In the genomic region with DNA sequence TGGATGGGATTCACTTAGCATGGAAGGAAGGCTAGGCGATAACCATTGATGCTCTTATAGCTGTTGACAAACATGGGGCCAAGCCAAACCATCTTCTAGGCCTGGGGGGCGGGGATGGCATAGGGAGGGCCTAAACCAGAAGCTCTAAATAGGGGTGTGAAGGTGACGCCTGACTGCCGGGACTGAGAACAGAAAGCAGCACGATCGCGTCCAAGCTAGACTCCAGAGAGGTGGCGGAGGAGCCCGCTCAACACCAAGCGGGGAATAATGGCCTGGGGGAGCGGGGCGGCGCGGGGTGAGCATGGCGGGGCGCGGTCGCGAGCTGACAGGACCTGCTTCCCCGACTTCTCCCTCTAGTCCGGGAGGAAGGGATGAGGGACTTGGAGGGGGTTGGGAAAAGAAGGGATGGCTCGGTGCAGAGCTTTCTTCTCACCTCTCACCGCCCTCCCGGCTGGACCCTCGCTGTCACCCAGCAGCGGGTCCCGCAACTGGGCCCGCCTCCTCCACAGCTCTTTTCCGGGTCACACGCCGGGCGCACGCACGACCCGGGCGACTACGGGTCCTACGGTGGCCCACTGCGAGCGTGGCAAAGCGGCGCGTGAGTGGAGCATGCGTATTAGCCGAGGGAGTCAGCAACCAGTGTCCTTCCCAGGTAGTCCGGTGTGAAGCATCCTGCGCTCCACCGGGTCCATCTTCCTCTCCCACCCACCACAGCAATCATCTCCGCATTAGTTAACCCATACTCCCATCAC, we compare ENCODE assay signal across 8 mouse cellular contexts. TPM values are rescaled to one million over a fixed set of nuclear protein-coding genes. Genes with fewer than 3 reads are reported as not detected.
DNase-seq lines count a peak whose midpoint lies in the region; ATAC-seq and TF ChIP-seq lines count a peak whose summit lies in the region.

Cul9 (minus strand) TSS at position 576 of the 752 bp plus-strand sequence.

- peaks cover 40% of the 10 kb centered on the region for H3K36me3 ChIP-seq in embryonic facial prominence, embryonic 15.5 days
- peaks cover 49% of the 10 kb centered on the region for H3K36me3 ChIP-seq in heart, embryonic 10.5 days
- H3K36me3 ChIP-seq in limb, embryonic 12.5 days, result peaks cover 49% of the 10 kb centered on the region
- H3K36me3 ChIP-seq in midbrain, embryonic 14.5 days (ENCODE audit: control insufficient read depth, insufficient read depth, low read length), result peaks cover 48% of the 10 kb centered on the region
- H3K36me3 ChIP-seq in spleen, adult 2 months (ENCODE audit: control insufficient read depth, insufficient read depth, low read length), result peaks cover 18% of the 10 kb centered on the region

- no peak for TF ChIP-seq CTCF in spleen, adult 2 months (IDR thresholded peaks at IDR 0.05; ENCODE audit: extremely low read depth, insufficient read depth, insufficient read length, insufficient replicate concordance)

- H3K27ac ChIP-seq in embryonic facial prominence, embryonic 15.5 days (replicated peaks), result no peak within 1 kb of the TSS
- H3K27ac ChIP-seq in heart, embryonic 10.5 days, result peak within 1 kb of the TSS; percentile 84
- no peak within 1 kb of the TSS for H3K27ac ChIP-seq in limb, embryonic 12.5 days
- H3K27ac ChIP-seq in midbrain, embryonic 14.5 days (replicated peaks; ENCODE audit: low read depth, low read length), result 0 out of 2 replicates have a peak within 1 kb of the TSS, but pooled peaks have one; percentile 32
- no peak within 1 kb of the TSS for H3K27ac ChIP-seq in spleen, adult 2 months (ENCODE audit: insufficient read depth, low read length)

- 2% methylated on average over 47 of the region's 49 CpGs for WGBS in embryonic facial prominence, embryonic 15.5 days
- 2% methylated on average over 49 of the region's 49 CpGs for WGBS in heart, embryonic 10.5 days
- 1% methylated on average over 49 of the region's 49 CpGs for WGBS in limb, embryonic 12.5 days
- WGBS in midbrain, embryonic 14.5 days, result 2% methylated on average over 42 of the region's 49 CpGs
- WGBS in spleen, adult 2 months, result 3% methylated on average over 49 of the region's 49 CpGs

- DNase-seq in spleen, adult 18-20 months, result peak; percentile 39 to 53
- DNase-seq in spleen, adult 12 weeks (ENCODE audit: low spot score), result no peak
- no peak for DNase-seq in heart, embryonic 10.5 days (ENCODE audit: low spot score)
- peak; percentile 86 for DNase-seq in kidney, adult 9 months
- DNase-seq in midbrain, embryonic 14.5 days, result peak; percentile 93
- peak in 1 of 2 experiments; percentile 53 for DNase-seq in spleen, adult 2 months (ENCODE audit: low read depth in 1 of 2, low spot score in 2 of 2)

- no peak for TF ChIP-seq POLR2A in spleen, adult 2 months (IDR thresholded peaks at IDR 0.05; ENCODE audit: low read depth, low read length)

- H3K9me3 ChIP-seq in embryonic facial prominence, embryonic 15.5 days (replicated peaks), result no peaks in the 10 kb centered on the region
- no peaks in the 10 kb centered on the region for H3K9me3 ChIP-seq in heart, embryonic 10.5 days
- no peaks in the 10 kb centered on the region for H3K9me3 ChIP-seq in limb, embryonic 12.5 days
- no peaks in the 10 kb centered on the region for H3K9me3 ChIP-seq in midbrain, embryonic 14.5 days (ENCODE audit: control insufficient read depth, low read length)

- peak within 1 kb of the TSS; percentile 86 for H3K4me2 ChIP-seq in embryonic facial prominence, embryonic 15.5 days (replicated peaks)
- H3K4me2 ChIP-seq in limb, embryonic 12.5 days, result peak within 1 kb of the TSS; percentile 87
- peak within 1 kb of the TSS; percentile 59 for H3K4me2 ChIP-seq in midbrain, embryonic 14.5 days (ENCODE audit: low read length)

- ATAC-seq in embryonic facial prominence, embryonic 15.5 days (ENCODE audit: insufficient number of reproducible peaks, low FRiP score, low TSS enrichment, low read depth), result peak; percentile 48; the same call in 1 of the 2 replicates
- ATAC-seq in limb, embryonic 12.5 days (ENCODE audit: insufficient number of reproducible peaks, insufficient read depth, low FRiP score, low TSS enrichment, low read depth), result peak; percentile 53
- peak; percentile 90 for ATAC-seq in midbrain, embryonic 14.5 days (ENCODE audit: low FRiP score, low TSS enrichment)

- no peaks in the 10 kb centered on the region for H3K27me3 ChIP-seq in embryonic facial prominence, embryonic 15.5 days
- H3K27me3 ChIP-seq in heart, embryonic 10.5 days (ENCODE audit: insufficient read depth, poor library complexity, severe bottlenecking), result peaks cover 31% of the 10 kb centered on the region
- H3K27me3 ChIP-seq in limb, embryonic 12.5 days, result peaks cover 31% of the 10 kb centered on the region
- H3K27me3 ChIP-seq in midbrain, embryonic 14.5 days (ENCODE audit: control insufficient read depth, insufficient read depth, low read length), result 0 out of 2 replicates have a peak, but pooled peaks cover 5% of the 10 kb centered on the region
- H3K27me3 ChIP-seq in spleen, adult 2 months (ENCODE audit: control insufficient read depth, insufficient read depth, low read length), result no peaks in the 10 kb centered on the region

- H3K9ac ChIP-seq in embryonic facial prominence, embryonic 15.5 days, result peak within 1 kb of the TSS; percentile 59
- peak within 1 kb of the TSS; percentile 72 for H3K9ac ChIP-seq in limb, embryonic 12.5 days (replicated peaks)
- peak within 1 kb of the TSS; percentile 89 for H3K9ac ChIP-seq in midbrain, embryonic 14.5 days (replicated peaks; ENCODE audit: low read length)

- peaks cover 22% of the 10 kb centered on the region for H3K4me1 ChIP-seq in embryonic facial prominence, embryonic 15.5 days
- H3K4me1 ChIP-seq in heart, embryonic 10.5 days, result peaks cover 35% of the 10 kb centered on the region
- peaks cover 20% of the 10 kb centered on the region for H3K4me1 ChIP-seq in limb, embryonic 12.5 days (replicated peaks)
- peaks cover 4% of the 10 kb centered on the region; the same call in 1 of the 2 replicates for H3K4me1 ChIP-seq in midbrain, embryonic 14.5 days (ENCODE audit: control insufficient read depth, insufficient read depth, low read length)
- no peaks in the 10 kb centered on the region; the same call in none of the 2 replicates for H3K4me1 ChIP-seq in spleen, adult 2 months (ENCODE audit: control insufficient read depth, insufficient read depth, insufficient read length)

- H3K4me3 ChIP-seq in embryonic facial prominence, embryonic 15.5 days (replicated peaks), result peak within 1 kb of the TSS; percentile 64
- peak within 1 kb of the TSS; percentile 75 for H3K4me3 ChIP-seq in heart, embryonic 10.5 days
- peak within 1 kb of the TSS; percentile 67 for H3K4me3 ChIP-seq in limb, embryonic 12.5 days (replicated peaks)
- peak within 1 kb of the TSS; percentile 81 for H3K4me3 ChIP-seq in midbrain, embryonic 14.5 days (replicated peaks; ENCODE audit: low read depth, low read length)
- H3K4me3 ChIP-seq in spleen, adult 2 months (ENCODE audit: extremely low read depth, insufficient read depth, insufficient read length), result peak within 1 kb of the TSS; percentile 62

RNA-seq across cellular contexts. Expression of gene Cul9, which starts in this region (rescaled TPM):
- polyA plus RNA-seq in embryonic facial prominence, embryonic 15.5 days (2015; fragmentation: Nextera tagmentation; extraction: Ambion mirVana), result 7.1 and 10.6 TPM in 2 replicates
- polyA plus RNA-seq in heart, embryonic 10.5 days (2016; fragmentation: Nextera tagmentation; extraction: Ambion mirVana), result 4.8 and 5.3 TPM in 2 replicates
- polyA plus RNA-seq in limb, embryonic 12.5 days (2016; fragmentation: Nextera tagmentation; extraction: Ambion mirVana), result 8.9 and 10.8 TPM in 2 replicates
- 13.6 and 20.6 TPM in 2 replicates for polyA plus RNA-seq in midbrain, embryonic 14.5 days (2014; fragmentation: Nextera tagmentation; extraction: Ambion mirVana)
- 16.2 and 19.4 TPM in 2 replicates for polyA plus RNA-seq in spleen, adult 2 months (2012; rRNA removed)

Comparison
In these comparisons a context has a peak if more than half of its experiments do, and no peak if none do; other contexts are left out.
1. DNase-seq: peak in spleen, adult 18-20 months (2 of 2), kidney, adult 9 months (single experiment) and midbrain, embryonic 14.5 days (single experiment); none in spleen, adult 12 weeks (single experiment) and heart, embryonic 10.5 days (single experiment).
2. H3K27ac ChIP-seq: peak in heart, embryonic 10.5 days (single experiment) and midbrain, embryonic 14.5 days (single experiment); none in embryonic facial prominence, embryonic 15.5 days (single experiment), limb, embryonic 12.5 days (single experiment) and spleen, adult 2 months (single experiment).
3. Peak in every context shown above with its lines, with median percentiles within 50 percentile points of each other: ATAC-seq, H3K4me2 ChIP-seq, H3K4me3 ChIP-seq and H3K9ac ChIP-seq.